Mouse (Mus musculus): Measurements from ENCODE around the gene Armc9.

DNA sequence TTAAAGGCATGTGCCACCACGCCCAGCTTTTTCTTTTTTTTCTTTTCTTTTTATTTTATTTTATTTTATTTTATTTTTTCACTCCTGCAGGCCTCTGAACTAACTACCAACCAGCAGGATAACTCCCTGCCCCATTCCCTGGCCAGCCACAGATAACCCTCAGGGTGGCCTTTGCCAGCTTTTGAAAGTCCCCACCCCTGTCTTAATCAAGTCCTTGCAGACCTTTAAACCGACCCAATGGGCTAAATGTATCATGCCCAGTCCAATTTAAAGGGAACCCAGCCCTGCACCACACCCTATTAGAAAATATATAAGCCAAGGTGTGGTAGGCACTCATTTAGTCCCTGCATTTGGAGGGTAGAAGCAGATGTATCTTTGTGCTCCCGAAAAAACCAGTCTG is 157.7 kb downstream of the Armc9 start:
- TF ChIP-seq CTCF (IDR thresholded peaks at IDR 0.05; ENCODE audit: low read depth, low read length) (no peak), POLR2A (IDR thresholded peaks at IDR 0.05; ENCODE audit: extremely low read depth, insufficient read depth, low read length) (no peak)

Data from liver, adult 2 months (tissue).